Mouse (Mus musculus) brain, embryonic 14.5 days (tissue): ENCODE results near the gene Sgtb.

ENCODE experiments used
- CTCF ChIP-seq: fragments of 200-500 bp; IDR thresholded peaks from 2 replicates; pipeline ENCODE4 v1.5.1; 2012; ENCODE audit warnings: inconsistent platforms, mild to moderate bottlenecking, moderate library complexity, borderline replicate concordance; ENCODE audit not compliant: insufficient read depth, insufficient read length; ENCODE audit errors: extremely low read depth
- POLR2A ChIP-seq: fragments of 200-500 bp; IDR thresholded peaks from 2 replicates; pipeline ENCODE4 v1.6.1; 2012; ENCODE audit warnings: mild to moderate bottlenecking, inconsistent platforms, borderline replicate concordance; ENCODE audit not compliant: poor library complexity, insufficient read depth, insufficient read length, severe bottlenecking; ENCODE audit errors: extremely low read depth

DNA sequence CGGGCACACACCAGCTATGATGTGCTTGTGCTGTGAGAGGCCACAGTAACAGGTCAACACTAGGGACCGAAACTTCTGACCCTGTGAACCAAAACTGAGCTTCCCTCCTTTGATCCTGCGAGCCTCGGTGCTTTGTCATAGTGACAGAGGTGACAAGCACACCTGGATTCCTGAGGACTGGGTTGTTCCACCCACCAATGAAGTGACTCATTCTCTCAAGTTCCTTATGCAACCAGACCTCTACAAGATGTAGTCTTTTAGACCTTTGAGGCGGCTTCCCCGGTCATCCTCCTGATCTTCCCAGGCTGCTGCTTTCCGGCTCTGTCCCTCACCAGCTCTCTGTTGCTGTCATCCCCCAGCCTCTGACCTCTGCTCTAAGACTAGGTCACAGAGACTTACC is 27.0 kb upstream of the Sgtb start:
- TF ChIP-seq CTCF (no peak), POLR2A (no peak)
